Mouse (Mus musculus) forebrain, embryonic 12.5 days (tissue): ENCODE data around the gene Ispd. TPM values are rescaled to one million over a fixed set of nuclear protein-coding genes. Genes with fewer than 3 reads are reported as not detected.

ENCODE experiments used
- ATAC-seq: fragments of 200-750 bp; cut with Nextera tagmentation; 2 replicates; pipeline ENCODE4 v1.8.0; 2017; ENCODE audit warnings: moderate TSS enrichment; ENCODE audit not compliant: low FRiP score
- H3K27ac ChIP-seq: fragments of 300-500 bp; sonication (generic); 2 replicates; pipeline ENCODE4 v1.5.1; 2016; ENCODE audit warnings: mild to moderate bottlenecking
- H3K27me3 ChIP-seq: fragments of 300-500 bp; sonication (generic); 2 replicates; pipeline ENCODE4 v1.6.1; 2016; ENCODE audit warnings: mild to moderate bottlenecking
- H3K36me3 ChIP-seq: fragments of 300-500 bp; sonication (generic); replicated peaks from 2 replicates; pipeline ENCODE4 v1.6.1; 2016; ENCODE audit warnings: mild to moderate bottlenecking
- H3K4me1 ChIP-seq: fragments of 300-500 bp; sonication (generic); 2 replicates; pipeline ENCODE4 v1.6.1; 2016
- H3K4me2 ChIP-seq: fragments of 300-500 bp; sonication (generic); 2 replicates; pipeline ENCODE4 v1.6.1; 2016; ENCODE audit warnings: mild to moderate bottlenecking, moderate library complexity
- H3K4me3 ChIP-seq: fragments of 300-500 bp; sonication (generic); replicated peaks from 2 replicates; pipeline ENCODE4 v1.5.1; 2016; ENCODE audit warnings: mild to moderate bottlenecking
- H3K9ac ChIP-seq: fragments of 300-500 bp; sonication (generic); 2 replicates; pipeline ENCODE4 v1.6.1; 2016; ENCODE audit warnings: mild to moderate bottlenecking
- H3K9me3 ChIP-seq: fragments of 300-500 bp; sonication (generic); 2 replicates; pipeline ENCODE4 v1.6.1; 2016
- WGBS: fragments of 180-500 bp; shearing (Covaris S2); methylation state at CpG from one replicate; pipeline ENCODE4 v1.1.7; 2016; 5-methylcytosine and 5-hydroxymethylcytosine counted together
- polyA plus RNA-seq: library from polyadenylated mRNA; unstranded; fragments of >200 nt; fragmentation: Nextera tagmentation; extraction: Ambion mirVana; gene quantifications from 2 replicates; pipeline ENCODE4 v1.2.1, GENCODE M21; 2016

Ispd gene
- polyA plus RNA-seq, 1 experiment from 2014 or later, result 8.0 TPM

DNA sequence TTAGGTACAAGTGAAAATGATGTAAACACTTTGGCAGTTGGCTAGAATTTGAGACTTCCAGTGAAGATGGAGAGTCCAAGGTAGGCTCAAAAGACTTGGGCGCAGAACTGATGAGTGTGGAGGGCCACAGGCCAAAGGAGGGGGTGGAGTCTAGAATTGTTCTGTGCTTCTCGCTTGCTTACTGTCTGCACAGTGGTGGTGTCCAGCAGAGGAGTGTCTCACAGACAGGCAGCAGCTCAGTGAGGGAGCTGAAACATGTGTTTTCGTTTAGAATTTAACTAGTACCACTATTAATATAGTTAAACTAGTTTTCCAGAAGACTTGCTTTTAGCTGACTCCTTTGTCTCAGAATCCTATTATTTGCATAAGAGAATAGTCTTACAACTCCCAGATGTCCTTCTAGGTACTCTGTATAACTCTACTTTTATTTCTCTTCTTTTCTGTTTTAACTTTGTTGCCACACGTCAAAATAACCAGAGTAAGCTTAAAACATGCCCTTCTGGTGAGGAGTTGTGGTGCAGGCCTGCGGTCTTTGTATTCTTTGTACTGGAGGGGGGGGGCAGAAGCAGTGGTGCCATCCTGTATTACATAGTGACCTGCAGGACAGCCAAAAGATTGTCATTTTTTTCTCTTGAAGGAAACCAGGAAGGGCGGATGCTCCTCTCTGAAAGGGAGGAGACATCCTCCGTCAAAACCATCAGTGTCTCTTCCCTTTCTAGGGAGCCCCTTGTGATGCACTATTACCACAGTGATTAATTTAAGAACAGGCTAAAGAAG, 240.9 kb downstream of the Ispd start:
- Histone ChIP-seq H3K27ac (no peak overlapping the region), H3K9ac (no peak overlapping the region), H3K36me3 (no peaks in the 10 kb centered on the region), H3K4me3 (no peak overlapping the region), H3K9me3 (no peaks in the 10 kb centered on the region), H3K4me2 (no peak overlapping the region), H3K27me3 (no peaks in the 10 kb centered on the region), H3K4me1 (no peaks in the 10 kb centered on the region)
- no peak for ATAC-seq
- 82% methylated on average over 7 of the region's 7 CpGs for WGBS

- Histone ChIP-seq H3K27ac (no peak overlapping the region), H3K36me3 (no peaks in the 10 kb centered on the region), H3K9ac (no peak overlapping the region), H3K4me3 (no peak overlapping the region), H3K4me2 (no peak overlapping the region), H3K9me3 (no peaks in the 10 kb centered on the region), H3K27me3 (no peaks in the 10 kb centered on the region), H3K4me1 (no peaks in the 10 kb centered on the region)
- no peak for ATAC-seq
These were observed 246.0 kb downstream of the Ispd start for GRCm38 (mm10) chr12:36627204-36627603.

DNA sequence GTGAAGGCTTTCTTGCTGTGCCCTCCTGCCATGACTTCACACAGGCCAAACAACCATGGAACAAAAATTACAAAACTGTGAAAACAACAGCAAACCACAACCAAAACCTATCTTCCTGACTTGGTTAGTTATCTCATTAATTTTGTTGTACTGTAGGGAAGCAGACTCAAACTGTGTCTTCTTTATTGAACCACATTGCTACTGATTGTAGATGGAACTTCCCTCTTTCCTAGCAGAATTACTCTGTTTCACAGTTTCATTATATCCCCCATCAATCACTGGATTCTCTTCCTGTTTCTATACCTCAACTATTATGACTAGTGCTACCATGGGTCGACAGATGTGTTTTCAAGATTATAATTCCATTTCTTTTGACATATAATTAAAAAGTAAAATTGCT, 251.2 kb downstream of the Ispd start:
- Histone ChIP-seq H3K9ac (no peak overlapping the region), H3K27me3 (no peaks in the 10 kb centered on the region), H3K4me3 (no peak overlapping the region), H3K36me3 (no peaks in the 10 kb centered on the region), H3K4me1 (no peaks in the 10 kb centered on the region), H3K27ac (no peak overlapping the region), H3K9me3 (no peaks in the 10 kb centered on the region), H3K4me2 (no peak overlapping the region)
- 86% methylated on average over 1 of the region's 1 CpGs for WGBS
- no peak for ATAC-seq

- Histone ChIP-seq H3K4me2 (no peak overlapping the region), H3K27me3 (no peaks in the 10 kb centered on the region), H3K4me3 (no peak overlapping the region), H3K4me1 (no peaks in the 10 kb centered on the region), H3K9me3 (no peaks in the 10 kb centered on the region), H3K27ac (no peak overlapping the region), H3K9ac (no peak overlapping the region), H3K36me3 (no peaks in the 10 kb centered on the region)
- 90% methylated on average over 4 of the region's 4 CpGs for WGBS
- no peak for ATAC-seq
These were observed 266.3 kb downstream of the Ispd start for GRCm38 (mm10) chr12:36647514-36647913.

DNA sequence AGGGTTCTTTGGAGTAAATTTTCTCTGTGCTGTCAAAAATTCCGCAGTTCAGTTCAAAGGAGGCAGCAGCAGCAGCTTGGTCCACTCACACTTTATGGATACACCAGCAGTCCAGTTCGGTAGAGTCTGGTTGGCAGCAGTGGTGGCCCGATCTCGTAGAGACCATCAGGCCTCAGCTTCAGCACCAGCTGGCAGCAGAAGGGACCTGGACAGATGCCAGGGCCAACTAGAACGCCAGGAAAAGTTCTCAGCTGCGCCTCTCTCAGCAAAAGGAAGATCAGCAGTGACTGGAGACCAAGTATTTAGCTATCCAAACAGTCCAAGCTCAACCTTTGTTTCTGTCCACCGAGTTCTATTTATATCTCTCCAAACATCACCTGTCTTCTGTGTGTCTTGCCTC, 281.2 kb downstream of the Ispd start:
- H3K4me3 ChIP-seq, result no peak overlapping the region
- no peaks in the 10 kb centered on the region for H3K9me3 ChIP-seq
- no peaks in the 10 kb centered on the region; the same call in 1 of the 2 replicates for H3K4me1 ChIP-seq
- no peak overlapping the region for H3K4me2 ChIP-seq
- H3K36me3 ChIP-seq, result no peaks in the 10 kb centered on the region
- H3K9ac ChIP-seq, result no peak overlapping the region
- no peak overlapping the region for H3K27ac ChIP-seq
- no peaks in the 10 kb centered on the region for H3K27me3 ChIP-seq
- 84% methylated on average over 7 of the region's 7 CpGs for WGBS
- no peak for ATAC-seq

GRCm38 (mm10) chr12:36664783-36665182, 283.5 kb downstream of the Ispd start:
- no peaks in the 10 kb centered on the region for H3K36me3 ChIP-seq
- no peak overlapping the region for H3K9ac ChIP-seq
- no peak overlapping the region for H3K4me2 ChIP-seq
- H3K9me3 ChIP-seq, result no peaks in the 10 kb centered on the region
- no peak for ATAC-seq
- H3K27ac ChIP-seq, result no peak overlapping the region
- H3K4me3 ChIP-seq, result no peak overlapping the region
- no peaks in the 10 kb centered on the region; the same call in 1 of the 2 replicates for H3K4me1 ChIP-seq
- WGBS, result 64% methylated on average over 3 of the region's 3 CpGs
- H3K27me3 ChIP-seq, result no peaks in the 10 kb centered on the region

- no peaks in the 10 kb centered on the region for H3K9me3 ChIP-seq
- H3K4me1 ChIP-seq, result no peaks in the 10 kb centered on the region; the same call in 1 of the 2 replicates
- no peak overlapping the region for H3K9ac ChIP-seq
- no peak overlapping the region for H3K27ac ChIP-seq
- no peak for ATAC-seq
- no peak overlapping the region for H3K4me2 ChIP-seq
- no peaks in the 10 kb centered on the region for H3K27me3 ChIP-seq
- WGBS, result 57% methylated on average over 6 of the region's 6 CpGs
- no peak overlapping the region for H3K4me3 ChIP-seq
- no peaks in the 10 kb centered on the region for H3K36me3 ChIP-seq
These were observed 285.5 kb downstream of the Ispd start for GRCm38 (mm10) chr12:36666771-36667170.

- no peaks in the 10 kb centered on the region for H3K9me3 ChIP-seq
- WGBS, result 74% methylated on average over 5 of the region's 5 CpGs
- H3K27me3 ChIP-seq, result no peaks in the 10 kb centered on the region
- no peak overlapping the region for H3K4me3 ChIP-seq
- H3K4me2 ChIP-seq, result no peak overlapping the region
- no peaks in the 10 kb centered on the region for H3K36me3 ChIP-seq
- peak; percentile 45; the same call in 1 of the 2 replicates for ATAC-seq
- H3K9ac ChIP-seq, result no peak overlapping the region
- H3K4me1 ChIP-seq, result no peaks in the 10 kb centered on the region; the same call in 1 of the 2 replicates
- H3K27ac ChIP-seq, result no peak overlapping the region
These were observed 289.1 kb downstream of the Ispd start for GRCm38 (mm10) chr12:36670164-36670908.

- H3K27me3 ChIP-seq, result no peaks in the 10 kb centered on the region
- H3K27ac ChIP-seq, result no peak overlapping the region
- H3K36me3 ChIP-seq, result no peaks in the 10 kb centered on the region
- no peaks in the 10 kb centered on the region for H3K9me3 ChIP-seq
- H3K4me1 ChIP-seq, result no peaks in the 10 kb centered on the region; the same call in 1 of the 2 replicates
- no peak overlapping the region for H3K4me3 ChIP-seq
- 42% methylated on average over 10 of the region's 10 CpGs for WGBS
- ATAC-seq, result peak; percentile 61; the same call in 1 of the 2 replicates
- no peak overlapping the region for H3K9ac ChIP-seq
- H3K4me2 ChIP-seq, result no peak overlapping the region
These were observed 289.8 kb downstream of the Ispd start for GRCm38 (mm10) chr12:36670915-36671579.

GRCm38 (mm10) chr12:36674481-36674880, 293.2 kb downstream of the Ispd start:
- Histone ChIP-seq H3K27ac (no peak overlapping the region), H3K9me3 (no peaks in the 10 kb centered on the region), H3K4me3 (no peak overlapping the region), H3K9ac (no peak overlapping the region), H3K36me3 (no peaks in the 10 kb centered on the region), H3K4me1 (no peaks in the 10 kb centered on the region), H3K27me3 (no peaks in the 10 kb centered on the region), H3K4me2 (no peak overlapping the region)
- WGBS, result 70% methylated on average over 2 of the region's 2 CpGs
- no peak for ATAC-seq

DNA sequence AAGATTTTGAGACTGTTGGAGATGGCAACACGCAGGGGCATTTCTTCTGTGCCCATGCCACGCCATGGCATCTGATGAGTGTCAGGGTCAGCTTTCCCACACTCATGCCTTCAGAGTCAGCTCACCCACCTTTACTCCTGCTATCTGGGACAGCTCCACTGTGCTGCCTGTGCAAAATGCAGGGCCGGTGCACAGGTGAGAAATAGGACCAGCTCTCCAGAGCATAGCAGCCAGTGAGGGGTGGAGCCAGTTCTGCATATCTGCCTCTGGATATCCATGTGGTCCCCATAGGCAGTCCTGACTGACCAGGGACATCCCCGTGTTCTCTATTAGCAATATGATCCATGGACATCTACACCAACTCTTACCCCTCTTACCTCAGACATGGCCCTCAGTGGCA, 297.0 kb downstream of the Ispd start:
- H3K4me1 ChIP-seq, result no peaks in the 10 kb centered on the region
- no peaks in the 10 kb centered on the region for H3K27me3 ChIP-seq
- no peak overlapping the region for H3K9ac ChIP-seq
- H3K9me3 ChIP-seq, result no peaks in the 10 kb centered on the region
- H3K4me3 ChIP-seq, result no peak overlapping the region
- WGBS, result 92% methylated on average over 4 of the region's 4 CpGs
- no peak overlapping the region for H3K27ac ChIP-seq
- H3K4me2 ChIP-seq, result no peak overlapping the region
- no peaks in the 10 kb centered on the region for H3K36me3 ChIP-seq
- ATAC-seq, result no peak

DNA sequence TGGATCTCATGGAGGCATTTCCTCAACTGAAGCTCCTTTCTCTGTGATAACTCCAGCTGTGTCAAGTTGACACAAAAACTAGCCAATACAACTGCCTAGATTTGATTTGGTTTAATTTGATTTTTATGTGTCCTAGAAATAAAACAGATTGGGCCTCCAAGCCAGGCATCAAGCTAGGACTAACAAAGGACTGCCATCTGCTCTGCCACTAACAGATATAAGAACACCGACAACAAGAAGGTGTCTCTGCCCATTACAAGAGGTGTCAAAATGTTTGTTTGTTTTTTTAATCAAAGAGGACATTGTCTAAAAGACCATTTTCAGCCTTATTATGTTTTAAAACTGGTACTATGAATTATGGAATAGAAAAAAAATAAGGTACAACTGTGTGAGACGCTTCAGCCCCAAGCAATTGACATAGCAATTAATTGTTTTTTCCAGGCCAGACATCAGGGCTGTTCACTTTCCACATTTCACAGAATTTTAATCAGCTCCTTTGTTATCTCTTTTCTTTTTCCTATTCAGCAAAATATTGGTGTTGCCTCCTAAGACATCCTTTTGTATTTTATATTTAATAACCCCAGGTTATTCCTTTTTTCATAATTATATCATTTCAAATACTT, 299.7 kb downstream of the Ispd start:
- no peak; the same call in 1 of the 2 replicates for ATAC-seq
- H3K36me3 ChIP-seq, result no peaks in the 10 kb centered on the region
- H3K9me3 ChIP-seq, result no peaks in the 10 kb centered on the region
- no peaks in the 10 kb centered on the region for H3K27me3 ChIP-seq
- H3K4me3 ChIP-seq, result no peak overlapping the region
- H3K4me1 ChIP-seq, result no peaks in the 10 kb centered on the region
- H3K9ac ChIP-seq, result no peak overlapping the region
- H3K4me2 ChIP-seq, result no peak overlapping the region
- 64% methylated on average over 2 of the region's 2 CpGs for WGBS
- H3K27ac ChIP-seq, result no peak overlapping the region
